Mouse (Mus musculus) liver, postnatal 0 days (tissue): Measurements from ENCODE around the gene Lyl1. TPM values are rescaled to one million over a fixed set of nuclear protein-coding genes. Genes with fewer than 3 reads are reported as not detected.

Source experiments
- ATAC-seq: fragments of 200-750 bp; cut with Nextera tagmentation; 2 replicates; pipeline ENCODE4 v1.8.0; 2017; ENCODE audit warnings: mild to moderate bottlenecking, moderate library complexity
- DNase-seq: peaks from one replicate; pipeline ENCODE4 v3.0.0-alpha.2; 2016
- H3K27ac ChIP-seq: fragments of 300-500 bp; sonication (generic); 2 replicates; pipeline ENCODE4 v1.5.1; 2014; ENCODE audit warnings: antibody characterized with exemption, moderate library complexity, mild to moderate bottlenecking, low read depth
- H3K27me3 ChIP-seq: fragments of 300-500 bp; sonication (generic); 2 replicates; pipeline ENCODE4 v1.6.1; 2014; ENCODE audit warnings: low read length, control low read depth, mixed read lengths; ENCODE audit not compliant: insufficient read depth
- H3K36me3 ChIP-seq: fragments of 300-500 bp; sonication (generic); replicated peaks from 2 replicates; pipeline ENCODE4 v1.6.1; 2014; ENCODE audit warnings: mild to moderate bottlenecking, control low read depth, low read length, moderate library complexity, mixed read lengths; ENCODE audit not compliant: insufficient read depth
- H3K4me1 ChIP-seq: fragments of 300-500 bp; sonication (generic); 2 replicates; pipeline ENCODE4 v1.6.1; 2014; ENCODE audit warnings: antibody characterized with exemption, mild to moderate bottlenecking, control low read depth; ENCODE audit not compliant: insufficient read depth
- H3K4me2 ChIP-seq: fragments of 300-500 bp; sonication (generic); 2 replicates; pipeline ENCODE4 v1.6.1; 2014; ENCODE audit warnings: low read depth, mild to moderate bottlenecking, low read length, moderate library complexity, mixed read lengths
- H3K4me3 ChIP-seq: fragments of 300-500 bp; sonication (generic); 2 replicates; pipeline ENCODE4 v1.5.1; 2014; ENCODE audit warnings: low read depth, low read length
- H3K9ac ChIP-seq: fragments of 300-500 bp; sonication (generic); replicated peaks from 2 replicates; pipeline ENCODE4 v1.6.1; 2014; ENCODE audit warnings: mild to moderate bottlenecking, moderate library complexity
- H3K9me3 ChIP-seq: fragments of 300-500 bp; sonication (generic); 2 replicates; pipeline ENCODE4 v1.6.1; 2016; ENCODE audit warnings: mild to moderate bottlenecking, control low read depth, low read length, mixed read lengths
- CTCF ChIP-seq: sonication (generic); IDR thresholded peaks from 2 replicates; pipeline ENCODE4 v1.5.1; 2016; ENCODE audit warnings: antibody characterized with exemption, low read depth
- EP300 ChIP-seq: IDR thresholded peaks from 2 replicates; pipeline ENCODE4 v1.6.1; 2016; ENCODE audit warnings: antibody characterized with exemption, low read depth, mild to moderate bottlenecking
- WGBS: fragments of 180-500 bp; shearing (Covaris S2); extraction: QIAGEN DNeasy Blood & Tissue Kit; methylation state at CpG from one replicate; pipeline ENCODE4 v1.1.7; 2014; ENCODE audit not compliant: insufficient replicate concordance; 5-methylcytosine and 5-hydroxymethylcytosine counted together
- polyA plus RNA-seq: library from polyadenylated mRNA; unstranded; fragments of >200 nt; fragmentation: Nextera tagmentation; extraction: Ambion mirVana; gene quantifications from 2 replicates; pipeline ENCODE4 v1.2.1, GENCODE M21; 2015

Lyl1 gene
- polyA plus RNA-seq, 1 experiment from 2014 or later, result 25.7 TPM

DNA sequence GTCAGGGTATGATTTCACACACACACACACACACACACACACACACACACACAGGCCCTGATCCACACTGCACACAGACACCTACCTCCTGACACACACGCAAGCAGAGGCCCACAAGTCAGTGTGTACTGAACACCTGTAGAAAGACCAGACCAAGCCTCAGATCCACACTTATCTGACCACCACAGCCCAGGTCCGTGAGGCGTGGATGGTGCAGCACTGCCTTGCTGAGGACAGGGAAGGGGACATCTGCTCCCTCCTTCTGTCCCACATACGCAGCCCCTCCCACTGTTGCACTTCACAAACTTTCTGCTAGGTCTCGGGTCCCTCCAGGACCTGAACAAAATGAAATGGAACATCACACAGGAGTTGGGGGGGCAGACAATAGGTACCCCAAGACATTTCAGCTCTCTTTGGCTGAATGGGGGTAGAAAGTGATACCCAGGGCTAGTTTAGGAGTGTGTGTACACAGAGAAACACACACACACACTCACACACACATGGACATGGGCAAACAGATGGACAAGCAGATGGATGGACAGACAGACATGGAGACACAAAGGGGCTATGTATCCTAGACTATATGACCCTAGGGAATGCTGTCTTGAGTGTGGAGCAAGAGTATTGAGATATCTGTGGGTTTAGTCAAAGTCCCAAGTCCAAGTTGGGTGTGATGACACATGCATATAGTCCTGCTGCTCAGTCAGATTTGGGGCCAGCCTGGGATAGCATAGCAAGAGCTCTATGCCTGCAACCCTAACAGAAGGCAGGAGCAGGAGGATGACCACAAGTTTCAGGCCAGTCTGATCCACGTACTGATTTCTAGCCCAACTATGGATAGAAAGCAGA lies 51.7 kb downstream of the Lyl1 start:
- 74% methylated on average over 6 of the region's 6 CpGs for WGBS
- no peaks in the 10 kb centered on the region for H3K4me1 ChIP-seq
- no peak overlapping the region for H3K4me3 ChIP-seq
- no peaks in the 10 kb centered on the region for H3K36me3 ChIP-seq
- TF ChIP-seq EP300 (no peak), CTCF (no peak)
- H3K9me3 ChIP-seq, result no peaks in the 10 kb centered on the region
- no peak overlapping the region for H3K27ac ChIP-seq
- no peaks in the 10 kb centered on the region for H3K27me3 ChIP-seq
- ATAC-seq, result no peak
- no peak for DNase-seq
- H3K9ac ChIP-seq, result no peak overlapping the region
- H3K4me2 ChIP-seq, result no peak overlapping the region

Other genes with a start within 250 kb of the Lyl1 start
- 32.3 and 32.9 TPM in 2 replicates for gene Ier2, start 38.6 kb upstream of the Lyl1 start, polyA plus RNA-seq
- gene Trmt1, start 15.2 kb upstream of the Lyl1 start, polyA plus RNA-seq, result 21.3 TPM in 2 replicates
- gene Nacc1, start 13.6 kb upstream of the Lyl1 start, polyA plus RNA-seq, result 3.3 and 3.6 TPM in 2 replicates
- 4.8 and 6.3 TPM in 2 replicates for gene G430095P16Rik, start 21.6 kb downstream of the Lyl1 start, polyA plus RNA-seq
- 4.7 and 5.4 TPM in 2 replicates for gene Nfix, start 98.9 kb downstream of the Lyl1 start, polyA plus RNA-seq
- gene Dand5, start 121.4 kb downstream of the Lyl1 start, polyA plus RNA-seq, result 2.4 and 2.5 TPM in 2 replicates
- 31.9 and 34.9 TPM in 2 replicates for gene Gadd45gip1, start 130.1 kb downstream of the Lyl1 start, polyA plus RNA-seq
- 154 and 164 TPM in 2 replicates for gene Rad23a, start 139.2 kb downstream of the Lyl1 start, polyA plus RNA-seq
- 331 and 375 TPM in 2 replicates for gene Calr, start 145.5 kb downstream of the Lyl1 start, polyA plus RNA-seq
- gene Farsa, start 155.5 kb downstream of the Lyl1 start, polyA plus RNA-seq, result 30.3 and 33.6 TPM in 2 replicates
- gene Syce2, start 170.7 kb downstream of the Lyl1 start, polyA plus RNA-seq, result 30.6 and 31.2 TPM in 2 replicates
- 139 and 141 TPM in 2 replicates for gene Gcdh, start 192.5 kb downstream of the Lyl1 start, polyA plus RNA-seq
- 133 and 149 TPM in 2 replicates for gene Klf1, start 200.5 kb downstream of the Lyl1 start, polyA plus RNA-seq
- gene Dnase2a, start 207.1 kb downstream of the Lyl1 start, polyA plus RNA-seq, result 15.4 and 16.0 TPM in 2 replicates
- 0.07 TPM in 1 of 2 replicates, not detected in the other for gene Mast1, start 235.9 kb downstream of the Lyl1 start, polyA plus RNA-seq
- 0.09 TPM in 1 of 2 replicates, not detected in the other for gene Rtbdn, start 245.5 kb downstream of the Lyl1 start, polyA plus RNA-seq